Mouse (Mus musculus) CH12.LX (cell line): ENCODE data around the gene Tubb2b. TPM values are rescaled to one million over a fixed set of nuclear protein-coding genes. Genes with fewer than 3 reads are reported as not detected.

Source experiments
- DNase-seq: peaks from one replicate; pipeline ENCODE4 v3.0.0-alpha.2; 2013; ENCODE audit errors: extremely low read depth
- H3K27ac ChIP-seq: 2 replicates; pipeline ENCODE4 v1.5.1; 2012; ENCODE audit warnings: low read depth, mild to moderate bottlenecking, control low read depth, moderate library complexity; ENCODE audit not compliant: insufficient read depth
- H3K27me3 ChIP-seq: replicated peaks from 2 replicates; pipeline ENCODE3; 2012; ENCODE audit warnings: inconsistent platforms
- H3K36me3 ChIP-seq, 2 experiments: replicated peaks in 1 of 2; 2 replicates each; pipeline versions ENCODE3 to v1.6.1; 2012; ENCODE audit warnings: inconsistent platforms in 1 of 2, low read length in 1 of 2, mild to moderate bottlenecking in 1 of 2, mixed read lengths in 1 of 2, moderate library complexity in 1 of 2; ENCODE audit not compliant: control insufficient read depth in 1 of 2, insufficient read depth in 1 of 2
- H3K4me1 ChIP-seq, 2 experiments: 2 replicates each; pipeline ENCODE4 v1.6.1; 2012; ENCODE audit warnings: inconsistent platforms in 1 of 2, moderate library complexity in 1 of 2; ENCODE audit not compliant: insufficient read depth in 2 of 2, control insufficient read depth in 1 of 2
- H3K4me2 ChIP-seq: 2 replicates; pipeline ENCODE4 v1.6.1; 2012; ENCODE audit warnings: low read depth, mild to moderate bottlenecking, control low read depth; ENCODE audit not compliant: poor library complexity, insufficient read depth, severe bottlenecking
- H3K4me3 ChIP-seq, 3 experiments: fragments of 150-350 bp in 1 of 3; sonication (generic) in 1 of 3; replicated peaks in 1 of 3; 2 replicates each; pipeline versions ENCODE3 to v1.5.1; 2011 to 2012; ENCODE audit warnings: low read depth in 2 of 3, low read length in 2 of 3, mild to moderate bottlenecking in 2 of 3, moderate library complexity in 2 of 3, control low read depth in 1 of 3, improper control_type of control experiment in 1 of 3, inconsistent platforms in 1 of 3, mixed read lengths in 1 of 3; ENCODE audit not compliant: poor library complexity in 1 of 3
- H3K79me2 ChIP-seq: replicated peaks from 2 replicates; pipeline ENCODE4 v1.6.1; 2012; ENCODE audit warnings: mild to moderate bottlenecking, moderate library complexity; ENCODE audit not compliant: control insufficient read depth, poor library complexity, insufficient read depth, severe bottlenecking; ENCODE audit errors: extremely low read depth
- H3K9ac ChIP-seq: 2 replicates; pipeline ENCODE4 v1.6.1; 2012; ENCODE audit warnings: low read depth, mild to moderate bottlenecking, control low read depth, moderate library complexity; ENCODE audit not compliant: insufficient read depth
- H3K9me3 ChIP-seq: replicated peaks from 2 replicates; pipeline ENCODE3; 2012; ENCODE audit warnings: low read length, inconsistent platforms, mixed read lengths
- BHLHE40 ChIP-seq: IDR thresholded peaks from 2 replicates; pipeline ENCODE4 v1.6.1; 2011; ENCODE audit warnings: mild to moderate bottlenecking, low read depth, low read length, improper control_type of control experiment
- CHD2 ChIP-seq: IDR thresholded peaks from 2 replicates; pipeline ENCODE4 v1.6.1; 2011; ENCODE audit warnings: low read length, improper control_type of control experiment
- EP300 ChIP-seq: IDR thresholded peaks from 2 replicates; pipeline ENCODE4 v1.6.1; 2011; ENCODE audit warnings: low read length, improper control_type of control experiment
- ETS1 ChIP-seq: conservative IDR thresholded peaks from 2 replicates; pipeline ENCODE4 v1.6.1; 2012; ENCODE audit warnings: low read depth, mild to moderate bottlenecking, inconsistent platforms, low read length, improper control_type of control experiment, moderate library complexity
- HCFC1 ChIP-seq: IDR thresholded peaks from 2 replicates; pipeline ENCODE4 v1.6.1; 2012; ENCODE audit warnings: low read depth, mild to moderate bottlenecking, inconsistent platforms, low read length, improper control_type of control experiment
- MAX ChIP-seq: IDR thresholded peaks from 2 replicates; pipeline ENCODE4 v1.6.1; 2011; ENCODE audit warnings: low read length, improper control_type of control experiment
- MAZ ChIP-seq: IDR thresholded peaks from 2 replicates; pipeline ENCODE4 v1.6.1; 2012; ENCODE audit warnings: low read depth, mild to moderate bottlenecking, inconsistent platforms, low read length, improper control_type of control experiment, moderate library complexity
- MEF2A ChIP-seq: IDR thresholded peaks from 2 replicates; pipeline ENCODE4 v1.6.1; 2014; ENCODE audit warnings: low read depth, mild to moderate bottlenecking, inconsistent platforms, low read length, improper control_type of control experiment, borderline replicate concordance
- MXI1 ChIP-seq: IDR thresholded peaks from 2 replicates; pipeline ENCODE4 v1.6.1; 2011; ENCODE audit warnings: mild to moderate bottlenecking, low read depth, low read length, improper control_type of control experiment
- NELFE ChIP-seq: IDR thresholded peaks from 2 replicates; pipeline ENCODE4 v1.6.1; 2011; ENCODE audit warnings: low read depth, low read length, improper control_type of control experiment
- NRF1 ChIP-seq: IDR thresholded peaks from 2 replicates; pipeline ENCODE4 v1.6.1; 2014; ENCODE audit warnings: low read depth, mild to moderate bottlenecking, inconsistent platforms, low read length, improper control_type of control experiment, moderate library complexity
- POLR2A ChIP-seq: IDR thresholded peaks from 2 replicates; pipeline ENCODE4 v1.6.1; 2011; ENCODE audit warnings: low read depth, mild to moderate bottlenecking, improper control_type of control experiment, low read length
- SIN3A ChIP-seq: IDR thresholded peaks from 2 replicates; pipeline ENCODE4 v1.6.1; 2012; ENCODE audit warnings: low read length, improper control_type of control experiment, inconsistent platforms
- SMC3 ChIP-seq: IDR thresholded peaks from 2 replicates; pipeline ENCODE4 v1.6.1; 2011; ENCODE audit warnings: low read depth, low read length, improper control_type of control experiment
- TBP ChIP-seq: conservative IDR thresholded peaks from 2 replicates; pipeline ENCODE4 v1.6.1; 2011; ENCODE audit warnings: low read depth, low read length, improper control_type of control experiment
- TCF12 ChIP-seq: IDR thresholded peaks from 2 replicates; pipeline ENCODE4 v1.6.1; 2014; ENCODE audit warnings: low read depth, mild to moderate bottlenecking, inconsistent platforms, low read length, improper control_type of control experiment
- ZC3H11A ChIP-seq: IDR thresholded peaks from 2 replicates; pipeline ENCODE4 v1.6.1; 2012; ENCODE audit warnings: low read depth, mild to moderate bottlenecking, inconsistent platforms, low read length, improper control_type of control experiment
- ZKSCAN1 ChIP-seq: IDR thresholded peaks from 2 replicates; pipeline ENCODE4 v1.6.1; 2012; ENCODE audit warnings: low read depth, inconsistent platforms, low read length, improper control_type of control experiment, borderline replicate concordance
- ZMIZ1 ChIP-seq: IDR thresholded peaks from 2 replicates; pipeline ENCODE4 v1.6.1; 2012; ENCODE audit warnings: low read depth, mild to moderate bottlenecking, inconsistent platforms, low read length, improper control_type of control experiment
- dilution Hi-C: fragments of 300-500 bp; cut with MboI; formaldehyde crosslinking; loops from 2 replicates; pipeline ENCODE4 v1.14.3; 2020; ENCODE audit warnings: low sequenced_read_pairs; ENCODE audit not compliant: extremely low pct_unique_long_range_greater_than_20kb, extremely low pct_ligation_motif_present
- in situ Hi-C: fragments of 300-500 bp; cut with MboI; formaldehyde crosslinking; loops from 3 replicates; pipeline ENCODE4 v1.14.3; 2019; ENCODE audit warnings: low sequenced_read_pairs, low pct_ligation_motif_present, low pct_unique_long_range_greater_than_20kb, mixed read lengths
- polyA plus RNA-seq: library from polyadenylated mRNA; unstranded; fragments of >175 nt; gene quantifications from 2 replicates; pipeline ENCODE4 v1.2.1, GENCODE M21; 2012; ENCODE audit warnings: low read depth; ENCODE audit not compliant: insufficient read length
- total RNA-seq, 2 experiments: library from RNA; depleted of rRNA; stranded (reverse); fragments of 300-350 nt in 1 of 2; fragments of >200 nt in 1 of 2; gene quantifications; 2 replicates each; pipeline ENCODE4 v1.2.3; 2012 to 2014

The Tubb2b gene
- total and polyA plus RNA-seq, 3 experiments: 33.6 to 49.8 (median 38.4) TPM

- Histone ChIP-seq H3K27me3 (peaks cover 2% of the 10 kb centered on the region), H3K4me3 (no peak overlapping the region)
Observed at GRCm38 (mm10) chr13:34078500-34079280, 51.6 kb downstream of the Tubb2b start.

DNA sequence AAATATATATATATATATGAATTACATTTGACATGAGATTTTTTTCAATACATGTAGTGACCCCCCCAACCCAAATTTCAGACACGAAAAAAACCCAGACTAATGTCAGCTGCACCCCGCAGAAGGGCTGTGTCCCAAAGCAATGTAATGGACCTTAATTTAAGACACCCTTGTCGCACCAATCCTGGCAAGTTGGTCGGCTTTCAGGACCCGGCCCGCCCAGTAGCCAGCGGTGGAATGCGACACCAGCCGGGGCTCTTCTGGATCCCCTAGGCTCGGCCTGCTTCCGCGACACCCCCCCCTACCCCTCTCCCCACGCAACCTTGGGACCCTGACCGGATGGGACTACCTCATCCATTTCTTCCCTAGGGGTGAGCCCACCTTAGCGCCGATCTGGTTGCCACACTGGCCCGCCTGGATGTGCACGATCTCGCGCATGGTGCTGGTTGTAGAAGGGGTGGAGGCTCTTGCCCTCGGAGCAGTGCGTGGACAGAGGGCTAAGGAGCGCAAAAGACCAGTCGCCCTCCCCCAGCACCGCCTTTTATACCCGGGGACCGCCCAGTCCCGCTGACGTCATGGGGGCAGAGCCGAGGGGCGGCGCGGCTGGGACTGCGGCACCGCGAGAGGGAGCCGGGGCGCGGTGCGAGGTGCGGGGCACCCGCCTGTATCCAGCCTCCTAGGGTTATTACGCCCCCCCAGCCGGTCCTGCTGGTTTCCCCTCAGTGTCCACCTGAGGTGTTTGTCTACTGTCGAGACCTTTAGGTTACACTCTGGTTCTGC lies 52.6 kb downstream of the Tubb2b start, which contains the start of gene Tubb2a:
TSS of gene Tubb2a (minus strand) at position 516 of the 780 bp plus-strand sequence.
- Histone ChIP-seq H3K36me3 (peaks cover 9 to 12% of the 10 kb centered on the region in 2 experiments), H3K9ac (peak within 1 kb of the TSS; percentile 75), H3K9me3 (no peaks in the 10 kb centered on the region), H3K4me3 (peak within 1 kb of the TSS; percentile 47 to 73 (median 60)), H3K4me1 (peaks cover 8 to 29% of the 10 kb centered on the region in 2 experiments), H3K79me2 (no peaks in the 10 kb centered on the region), H3K4me2 (peak within 1 kb of the TSS; percentile 86), H3K27me3 (peaks cover 2% of the 10 kb centered on the region), H3K27ac (no peak within 1 kb of the TSS)
- TF ChIP-seq MEF2A (peak; percentile 63; the same call in 1 of the 2 replicates), MAZ (peak; percentile 19; the same call in 1 of the 2 replicates), ZC3H11A (no peak), SIN3A (peak; percentile 17; the same call in 1 of the 2 replicates), HCFC1 (0 out of 2 replicates have a peak, but pooled peaks have one; percentile 7), TCF12 (peak; percentile 90), NELFE (peak; percentile 92), ZMIZ1 (peak; percentile 88), CHD2 (peak; percentile 64), NRF1 (0 out of 2 replicates have a peak, but pooled peaks have one; percentile 33), MAX (0 out of 2 replicates have a peak, but pooled peaks have one; percentile 15), BHLHE40 (no peak), TBP (peak; percentile 93), MXI1 (no peak; the same call in none of the 2 replicates), SMC3 (peak; percentile 28), ETS1 (0 out of 2 replicates have a peak, but pooled peaks have one; percentile 10), POLR2A (peak; percentile 97), ZKSCAN1 (no peak)
- DNase-seq: peak; percentile 57
- in situ Hi-C loops (no loop called here), dilution Hi-C loops (no loop called here)

More at GRCm38 (mm10) chr13:34078500-34079280, 51.6 kb downstream of the Tubb2b start:
- TF ChIP-seq EP300: no peak
- TF ChIP-seq NELFE: no peak
- peak; percentile 56; the same call in 1 of the 2 replicates for TF ChIP-seq BHLHE40
- peak; percentile 29; the same call in 1 of the 2 replicates for TF ChIP-seq MXI1
- in situ Hi-C loops: no loop called here
- H3K9ac ChIP-seq: peak overlapping the region; percentile 59
- DNase-seq: no peak
- H3K9me3 ChIP-seq: no peaks in the 10 kb centered on the region
- peaks cover 13 to 32% of the 10 kb centered on the region in 2 experiments for H3K4me1 ChIP-seq
- no peak overlapping the region for H3K27ac ChIP-seq
- no peaks in the 10 kb centered on the region for H3K79me2 ChIP-seq
- H3K36me3 ChIP-seq: peaks cover 5 to 12% of the 10 kb centered on the region in 2 experiments
- peak overlapping the region; percentile 86 for H3K4me2 ChIP-seq
- dilution Hi-C loops: no loop called here
